Mouse (Mus musculus) kidney, adult 2 months (tissue): Measurements from ENCODE around the gene Ces2h.

Source experiments
- CTCF ChIP-seq: fragments of 200-500 bp; conservative IDR thresholded peaks from 2 replicates; pipeline ENCODE4 v1.5.1; 2011; ENCODE audit warnings: low read depth, mild to moderate bottlenecking, control low read depth, low read length, moderate library complexity, mixed read lengths; ENCODE audit not compliant: insufficient read depth, insufficient read length
- POLR2A ChIP-seq: fragments of 200-500 bp; IDR thresholded peaks from one replicate; pipeline ENCODE4 v1.6.1; 2011; ENCODE audit warnings: low read depth, low read length, control low read depth

DNA sequence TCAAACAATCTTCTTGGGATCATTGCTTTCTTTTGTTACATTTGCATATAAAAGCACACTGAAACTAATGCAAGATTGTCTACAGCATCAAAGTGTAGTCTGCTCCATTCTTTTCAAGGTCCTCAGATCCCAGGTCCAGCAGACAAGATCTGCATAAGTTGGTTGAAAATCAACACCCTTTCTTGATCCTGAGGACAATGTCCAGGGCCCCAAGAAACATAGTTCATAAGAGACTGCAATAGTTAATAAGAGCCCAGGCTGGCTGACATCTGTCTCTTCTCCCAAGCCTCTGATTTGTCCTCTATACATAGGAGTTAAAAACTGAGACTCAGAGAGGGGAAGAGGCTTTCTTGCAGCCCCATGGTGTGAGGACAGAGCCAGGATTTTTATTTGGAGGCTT lies 68.3 kb downstream of the Ces2h start:
- TF ChIP-seq POLR2A = no peak
- no peak for TF ChIP-seq CTCF
